Mouse (Mus musculus) kidney, adult 2 months (tissue): ENCODE data around the gene Mfap5.

ENCODE experiments used
- CTCF ChIP-seq: fragments of 200-500 bp; conservative IDR thresholded peaks from 2 replicates; pipeline ENCODE4 v1.5.1; 2011; ENCODE audit warnings: low read depth, mild to moderate bottlenecking, control low read depth, low read length, moderate library complexity, mixed read lengths; ENCODE audit not compliant: insufficient read depth, insufficient read length
- POLR2A ChIP-seq: fragments of 200-500 bp; IDR thresholded peaks from one replicate; pipeline ENCODE4 v1.6.1; 2011; ENCODE audit warnings: low read depth, low read length, control low read depth

GRCm38 (mm10) chr6:122458946-122459693 is 46.5 kb upstream of the Mfap5 start:
- no peak for TF ChIP-seq POLR2A
- TF ChIP-seq CTCF: no peak
